Mouse (Mus musculus): ENCODE data around the gene Fancd2.

Gene Fancd2

GRCm38 (mm10) chr6:113494258-113494788 is 37.2 kb upstream of the Fancd2 start:
- TF ChIP-seq CTCF (conservative IDR thresholded peaks at IDR 0.05; ENCODE audit: low read length) (peak; percentile 12; the same call in 1 of the 2 replicates), POU5F1 (IDR thresholded peaks at IDR 0.05; ENCODE audit: borderline replicate concordance, low read length) (no peak)
- Histone ChIP-seq H3K36me3 (ENCODE audit: insufficient read depth, low read length) (peaks cover 36% of the 10 kb centered on the region), H3K27me3 (ENCODE audit: insufficient read depth, low read length) (peaks cover 28% of the 10 kb centered on the region), H3K4me1 (replicated peaks; ENCODE audit: low read depth, low read length) (peaks cover 70% of the 10 kb centered on the region), H3K4me3 (replicated peaks; ENCODE audit: low read length) (peak overlapping the region; percentile 81), H3K9me3 (ENCODE audit: low read length) (no peaks in the 10 kb centered on the region)

- H3K9me3 ChIP-seq (ENCODE audit: low read length), result no peaks in the 10 kb centered on the region
- H3K27me3 ChIP-seq (ENCODE audit: insufficient read depth, low read length), result peaks cover 33% of the 10 kb centered on the region
- peak overlapping the region; percentile 81 for H3K4me3 ChIP-seq (replicated peaks; ENCODE audit: low read length)
- peaks cover 61% of the 10 kb centered on the region for H3K4me1 ChIP-seq (replicated peaks; ENCODE audit: low read depth, low read length)
- peaks cover 27% of the 10 kb centered on the region for H3K36me3 ChIP-seq (ENCODE audit: insufficient read depth, low read length)
- TF ChIP-seq NANOG (IDR thresholded peaks at IDR 0.05; ENCODE audit: borderline replicate concordance, low read length), result no peak
- TF ChIP-seq CTCF (conservative IDR thresholded peaks at IDR 0.05; ENCODE audit: low read length), result no peak
- no peak; the same call in 1 of the 2 replicates for TF ChIP-seq POU5F1 (IDR thresholded peaks at IDR 0.05; ENCODE audit: borderline replicate concordance, low read length)
Measured at GRCm38 (mm10) chr6:113495071-113495675, 36.3 kb upstream of the Fancd2 start.

DNA sequence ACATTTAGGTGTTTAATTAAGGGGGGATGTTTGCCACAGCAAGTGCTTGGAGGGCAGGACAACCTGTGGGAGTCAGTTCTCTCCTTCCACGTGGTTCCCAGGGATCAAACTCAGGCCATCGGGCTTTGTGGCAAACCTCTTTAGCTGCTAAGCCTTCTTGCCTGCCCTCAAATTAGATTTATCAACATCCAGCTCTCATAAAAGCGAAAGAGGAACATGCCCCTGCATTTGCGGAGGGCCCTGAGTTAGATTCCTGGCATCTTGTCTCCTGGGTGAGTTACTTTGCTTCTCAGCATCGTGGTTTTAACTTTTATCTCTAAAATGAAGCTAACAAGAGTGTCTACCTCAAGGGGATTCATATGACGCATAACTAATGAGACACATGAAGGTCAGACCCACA is 32.1 kb upstream of the Fancd2 start:
- H3K27me3 ChIP-seq (ENCODE audit: insufficient read depth, low read length), result peaks cover 49% of the 10 kb centered on the region
- peaks cover 59% of the 10 kb centered on the region for H3K4me1 ChIP-seq (replicated peaks; ENCODE audit: low read depth, low read length)
- TF ChIP-seq POU5F1 (IDR thresholded peaks at IDR 0.05; ENCODE audit: borderline replicate concordance, low read length), result no peak
- no peak for TF ChIP-seq CTCF (conservative IDR thresholded peaks at IDR 0.05; ENCODE audit: low read length)
- TF ChIP-seq NANOG (IDR thresholded peaks at IDR 0.05; ENCODE audit: borderline replicate concordance, low read length), result no peak
- H3K9me3 ChIP-seq (ENCODE audit: low read length), result no peaks in the 10 kb centered on the region
- peaks cover 10% of the 10 kb centered on the region for H3K36me3 ChIP-seq (ENCODE audit: insufficient read depth, low read length)
- H3K4me3 ChIP-seq (replicated peaks; ENCODE audit: low read length), result no peak overlapping the region

- Histone ChIP-seq H3K36me3 (ENCODE audit: insufficient read depth, low read length) (peaks cover 10% of the 10 kb centered on the region), H3K4me1 (replicated peaks; ENCODE audit: low read depth, low read length) (peaks cover 62% of the 10 kb centered on the region), H3K9me3 (ENCODE audit: low read length) (no peaks in the 10 kb centered on the region), H3K4me3 (replicated peaks; ENCODE audit: low read length) (peak within 1 kb of the TSS; percentile 83), H3K27me3 (ENCODE audit: insufficient read depth, low read length) (peaks cover 33% of the 10 kb centered on the region)
- no peak for TF ChIP-seq NANOG (IDR thresholded peaks at IDR 0.05; ENCODE audit: borderline replicate concordance, low read length)
- no peak for TF ChIP-seq POU5F1 (IDR thresholded peaks at IDR 0.05; ENCODE audit: borderline replicate concordance, low read length)
- TF ChIP-seq CTCF (conservative IDR thresholded peaks at IDR 0.05; ENCODE audit: low read length), result no peak
Measured at GRCm38 (mm10) chr6:113501388-113502084, 29.9 kb upstream of the Fancd2 start, which contains the start of gene Prrt3. TSS of gene Prrt3 (minus strand) at chr6:113501931.

DNA sequence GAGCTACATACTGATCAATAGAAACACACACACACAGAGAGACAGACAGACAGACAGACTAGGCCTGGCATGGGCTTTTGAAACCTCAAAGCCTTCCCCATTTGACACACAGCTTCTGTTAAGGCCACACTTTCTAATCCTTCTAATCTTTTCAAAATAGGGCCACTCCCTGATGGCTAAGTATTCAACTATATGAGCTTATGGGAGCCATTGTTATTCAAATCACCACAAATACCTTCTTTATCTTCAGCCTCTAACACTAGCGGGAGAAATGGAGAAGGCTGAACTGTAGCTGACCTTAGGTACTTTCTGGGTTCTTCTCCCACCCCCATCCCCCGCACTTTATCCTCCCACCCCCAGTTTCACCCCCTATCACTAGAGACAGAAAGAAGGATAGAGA is 28.7 kb upstream of the Fancd2 start:
- peaks cover 60% of the 10 kb centered on the region for H3K4me1 ChIP-seq (replicated peaks; ENCODE audit: low read depth, low read length)
- no peak overlapping the region for H3K4me3 ChIP-seq (replicated peaks; ENCODE audit: low read length)
- H3K36me3 ChIP-seq (ENCODE audit: insufficient read depth, low read length), result no peaks in the 10 kb centered on the region
- peaks cover 24% of the 10 kb centered on the region for H3K27me3 ChIP-seq (ENCODE audit: insufficient read depth, low read length)
- no peaks in the 10 kb centered on the region for H3K9me3 ChIP-seq (ENCODE audit: low read length)
- TF ChIP-seq NANOG (IDR thresholded peaks at IDR 0.05; ENCODE audit: borderline replicate concordance, low read length) (peak; percentile 64; the same call in 1 of the 2 replicates), POU5F1 (IDR thresholded peaks at IDR 0.05; ENCODE audit: borderline replicate concordance, low read length) (no peak)

DNA sequence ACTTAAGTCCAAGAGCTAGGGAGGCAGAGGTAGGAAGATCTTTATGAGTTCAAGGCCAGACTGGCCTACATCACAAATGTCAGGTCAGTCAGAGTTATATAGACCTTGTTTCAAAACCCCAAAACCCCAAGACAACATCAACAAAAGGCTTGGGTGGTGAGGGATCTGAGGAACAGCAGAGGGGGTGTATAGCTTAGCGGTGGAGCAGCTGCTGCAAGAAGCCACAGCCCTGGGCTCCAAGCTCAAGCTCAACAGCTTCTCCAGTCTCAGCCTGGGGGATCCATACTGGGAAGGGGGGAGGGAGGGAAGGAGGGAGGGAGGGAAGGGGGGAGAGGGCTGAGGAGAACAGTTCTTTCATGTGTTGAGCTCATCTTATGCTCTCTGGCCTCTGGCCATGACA is 25.8 kb upstream of the Fancd2 start:
- Histone ChIP-seq H3K4me3 (replicated peaks; ENCODE audit: low read length) (no peak overlapping the region), H3K27me3 (ENCODE audit: insufficient read depth, low read length) (peaks cover 11% of the 10 kb centered on the region)
- TF ChIP-seq POU5F1 (IDR thresholded peaks at IDR 0.05; ENCODE audit: borderline replicate concordance, low read length), result no peak
- no peak for TF ChIP-seq NANOG (IDR thresholded peaks at IDR 0.05; ENCODE audit: borderline replicate concordance, low read length)
- no peak for TF ChIP-seq CTCF (conservative IDR thresholded peaks at IDR 0.05; ENCODE audit: low read length)

GRCm38 (mm10) chr6:113507130-113507529 is 24.4 kb upstream of the Fancd2 start:
- TF ChIP-seq NANOG (IDR thresholded peaks at IDR 0.05; ENCODE audit: borderline replicate concordance, low read length) (no peak), POU5F1 (IDR thresholded peaks at IDR 0.05; ENCODE audit: borderline replicate concordance, low read length) (no peak), CTCF (conservative IDR thresholded peaks at IDR 0.05; ENCODE audit: low read length) (no peak)
- Histone ChIP-seq H3K4me3 (replicated peaks; ENCODE audit: low read length) (no peak overlapping the region), H3K9me3 (ENCODE audit: low read length) (no peaks in the 10 kb centered on the region), H3K27me3 (ENCODE audit: insufficient read depth, low read length) (no peaks in the 10 kb centered on the region), H3K36me3 (ENCODE audit: insufficient read depth, low read length) (0 out of 2 replicates have a peak, but pooled peaks cover 5% of the 10 kb centered on the region), H3K4me1 (replicated peaks; ENCODE audit: low read depth, low read length) (peaks cover 54% of the 10 kb centered on the region)

More for the DNA sequence above, 25.8 kb upstream of the Fancd2 start:
- H3K9me3 ChIP-seq (ENCODE audit: low read length), result no peaks in the 10 kb centered on the region
- no peaks in the 10 kb centered on the region for H3K36me3 ChIP-seq (ENCODE audit: insufficient read depth, low read length)
- H3K4me1 ChIP-seq (replicated peaks; ENCODE audit: low read depth, low read length), result peaks cover 66% of the 10 kb centered on the region

- H3K36me3 ChIP-seq (ENCODE audit: insufficient read depth, low read length), result peaks cover 14% of the 10 kb centered on the region
- TF ChIP-seq NANOG (IDR thresholded peaks at IDR 0.05; ENCODE audit: borderline replicate concordance, low read length), result no peak
- no peak for TF ChIP-seq CTCF (conservative IDR thresholded peaks at IDR 0.05; ENCODE audit: low read length)
- TF ChIP-seq POU5F1 (IDR thresholded peaks at IDR 0.05; ENCODE audit: borderline replicate concordance, low read length), result no peak
- H3K4me1 ChIP-seq (replicated peaks; ENCODE audit: low read depth, low read length), result peaks cover 47% of the 10 kb centered on the region
- H3K4me3 ChIP-seq (replicated peaks; ENCODE audit: low read length), result no peak overlapping the region
- no peaks in the 10 kb centered on the region for H3K9me3 ChIP-seq (ENCODE audit: low read length)
- H3K27me3 ChIP-seq (ENCODE audit: insufficient read depth, low read length), result no peaks in the 10 kb centered on the region
Measured at GRCm38 (mm10) chr6:113508272-113508946, 23.1 kb upstream of the Fancd2 start.
